Mouse (Mus musculus): ENCODE results near the gene Eral1. TPM values are rescaled to one million over a fixed set of nuclear protein-coding genes. Genes with fewer than 3 reads are reported as not detected.

Eral1 gene
- polyA plus RNA-seq (2017; shearing (Covaris generic)): 21.6 TPM

DNA sequence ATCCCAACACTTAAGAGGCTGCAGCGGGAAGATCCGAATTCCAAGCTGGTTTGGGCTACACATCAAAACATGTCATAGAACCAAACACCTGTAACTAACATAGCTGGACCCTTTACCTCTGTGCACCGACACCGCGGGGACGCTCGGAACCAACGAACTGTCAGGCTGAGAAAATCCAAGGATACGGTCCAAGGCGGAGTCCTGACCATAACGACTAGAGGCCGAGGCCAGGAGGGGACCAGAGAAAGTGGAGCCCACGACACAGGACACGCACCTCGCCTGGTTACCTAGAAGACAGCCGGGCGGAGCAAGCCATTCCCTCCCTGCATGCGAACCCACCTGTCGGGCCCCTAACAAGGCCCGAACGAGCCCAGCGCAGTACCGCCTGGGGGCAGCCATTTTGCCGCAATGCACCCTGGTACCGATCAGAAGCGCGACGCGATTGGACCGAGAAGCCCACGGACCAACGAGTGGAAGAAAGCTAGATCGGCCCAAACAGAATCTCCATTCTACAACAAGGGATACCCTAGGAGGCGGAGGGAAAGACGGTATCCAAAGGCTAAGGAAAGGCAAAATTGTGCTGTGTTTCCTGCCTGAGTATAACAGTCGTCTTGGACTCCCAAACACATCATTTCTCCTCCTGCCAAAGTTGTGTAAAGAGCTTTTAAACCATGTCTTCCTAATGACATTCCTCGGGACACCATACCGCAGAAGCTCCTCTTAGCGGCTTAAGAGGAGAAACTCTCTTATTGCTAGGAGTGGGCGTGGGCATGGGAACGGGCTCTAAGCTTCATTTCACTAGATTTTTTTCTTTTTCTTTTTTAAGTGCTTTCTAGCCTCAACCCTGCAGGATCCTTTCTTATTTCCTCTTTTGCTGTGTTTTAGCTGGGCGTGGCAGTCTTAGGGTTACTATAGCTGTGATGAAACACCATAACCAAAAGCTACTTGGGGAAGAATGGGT is at the start of gene Eral1:
Gene Eral1 (minus strand): TSS at position 423 of the 961 bp plus-strand sequence.

DNA sequence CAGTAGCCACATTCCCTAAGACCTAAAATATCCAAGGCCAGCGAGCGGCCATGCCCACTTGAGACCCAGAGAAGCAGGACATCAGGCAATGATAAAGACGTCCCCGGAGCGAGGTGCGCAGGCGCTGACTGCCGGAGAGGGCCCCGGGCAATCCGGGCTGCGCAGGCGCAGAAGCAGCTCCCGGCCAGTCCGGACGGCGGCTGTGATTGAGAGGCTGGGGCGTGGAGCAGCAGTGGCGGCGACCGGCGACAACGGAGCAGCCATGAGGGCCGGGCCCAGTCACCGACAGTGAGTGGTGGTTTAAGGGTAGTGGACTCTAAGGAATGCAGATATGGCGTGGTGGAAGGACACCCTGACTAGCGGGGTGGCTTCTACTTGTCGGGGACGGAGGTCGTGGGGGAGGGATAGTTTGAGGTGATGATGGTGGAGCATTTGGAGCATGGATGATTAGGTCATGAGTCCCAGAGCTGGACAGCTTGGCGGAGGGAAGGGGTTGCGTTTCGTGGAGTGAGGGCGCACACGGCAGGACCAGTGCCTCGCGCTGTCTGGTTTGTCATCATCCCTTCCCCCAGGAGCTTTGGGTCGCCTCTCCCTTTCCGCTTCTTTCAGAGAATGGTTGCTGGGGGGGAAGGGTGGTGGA is 14.4 kb upstream of the Eral1 start, which contains the start of gene Fam222b:
Gene Fam222b (plus strand): TSS at position 157 of the 640 bp plus-strand sequence.

DNA sequence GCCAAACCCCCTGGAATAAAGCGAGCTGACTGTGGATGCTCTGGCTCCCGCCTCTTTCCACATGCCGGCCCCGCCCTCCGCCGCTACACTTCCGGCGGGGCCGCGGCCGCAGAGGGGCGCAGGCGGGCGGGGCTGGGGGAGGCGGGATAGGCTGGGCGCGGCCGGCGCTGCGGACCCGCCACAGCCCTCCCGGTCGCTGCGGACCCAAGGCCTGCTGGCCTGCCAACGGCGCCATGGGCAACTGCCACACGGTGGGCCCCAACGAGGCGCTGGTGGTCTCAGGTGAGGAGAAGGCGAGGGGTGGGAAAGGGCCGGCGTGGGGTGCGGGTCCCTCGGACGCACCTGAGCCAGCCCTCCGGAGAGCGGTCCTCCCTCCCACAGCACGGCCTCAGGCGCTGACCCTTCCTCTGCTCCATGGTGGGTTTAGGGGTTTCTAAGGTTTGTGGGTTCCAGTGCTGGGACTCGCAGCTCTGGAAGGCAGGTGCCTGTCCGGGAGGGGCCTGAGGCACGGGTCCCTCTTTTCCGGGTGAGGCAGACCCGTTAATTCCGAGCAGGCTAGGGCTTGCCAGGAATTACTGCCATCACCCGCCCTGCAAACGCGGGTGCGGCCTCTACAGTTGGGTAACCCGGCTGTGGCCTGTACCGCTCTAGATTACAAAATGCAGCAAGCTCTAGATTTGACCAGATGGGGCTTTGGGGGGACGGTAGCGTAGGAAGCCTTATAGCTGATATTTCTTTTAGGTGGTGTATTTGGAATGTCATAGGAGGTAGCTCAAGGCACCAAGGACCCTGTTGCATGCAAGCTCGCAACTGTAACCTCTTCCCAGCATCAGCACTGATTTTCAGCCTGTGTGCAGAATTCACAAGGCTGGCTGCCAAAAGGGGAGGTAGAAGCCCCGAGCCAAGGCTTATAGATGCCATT is 42.1 kb downstream of the Eral1 start, which contains the start of gene Flot2:
Gene Flot2 (plus strand): TSS at position 101 of the 922 bp plus-strand sequence.

DNA sequence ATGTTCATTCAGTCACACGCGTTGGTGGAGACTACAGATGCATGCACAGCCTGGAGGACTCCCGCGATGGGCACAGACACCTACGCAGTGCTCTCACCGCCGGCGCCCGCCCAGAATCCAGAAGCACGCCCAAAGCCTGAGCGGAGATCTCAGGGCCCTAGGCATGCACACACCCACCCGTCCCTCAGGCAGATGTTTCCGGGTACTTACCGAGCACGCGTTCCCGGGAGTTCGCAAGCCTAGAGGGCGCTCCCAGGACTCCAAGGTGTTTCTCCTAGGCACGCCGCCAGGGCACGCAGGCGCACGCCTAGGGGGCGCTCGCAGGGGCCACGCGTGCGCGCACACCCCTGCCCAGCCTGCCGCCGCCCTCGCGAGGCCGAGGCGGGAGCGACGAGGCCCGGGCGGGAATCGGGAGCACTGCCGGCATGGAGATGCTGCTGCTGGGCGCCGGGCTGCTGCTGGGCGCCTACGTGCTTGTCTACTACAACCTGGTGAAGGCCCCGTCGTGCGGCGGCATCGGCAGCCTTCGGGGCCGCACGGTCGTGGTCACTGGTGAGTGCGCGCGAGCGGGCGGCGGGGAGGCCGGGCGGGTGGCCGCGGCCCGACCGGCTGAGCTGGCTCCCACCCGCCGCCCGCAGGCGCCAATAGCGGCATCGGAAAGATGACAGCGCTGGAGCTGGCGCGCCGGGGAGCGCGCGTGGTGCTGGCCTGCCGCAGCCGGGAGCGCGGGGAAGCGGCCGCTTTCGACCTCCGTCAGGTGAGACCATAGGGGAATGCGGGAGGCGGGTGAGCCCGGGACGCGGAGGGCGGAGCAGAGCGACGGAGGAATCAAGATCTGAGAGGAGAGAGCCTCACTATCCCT is 48.0 kb downstream of the Eral1 start, which contains the start of gene Dhrs13:
Gene Dhrs13 (plus strand): TSS at position 334 of the 862 bp plus-strand sequence.

Other genes with a start within 250 kb of the Eral1 start
- 1.2 TPM for gene Pipox, start 186.3 kb downstream of the Eral1 start, polyA plus RNA-seq (2017; shearing (Covaris generic))
- gene Sez6, start 149.6 kb downstream of the Eral1 start, polyA plus RNA-seq (2017; shearing (Covaris generic)): not detected
- 44.3 TPM for gene Phf12, start 97.6 kb downstream of the Eral1 start, polyA plus RNA-seq (2017; shearing (Covaris generic))
- 1.9 TPM for gene Dhrs13, start 48.1 kb downstream of the Eral1 start, polyA plus RNA-seq (2017; shearing (Covaris generic))
- gene Flot2, start 42.5 kb downstream of the Eral1 start, polyA plus RNA-seq (2017; shearing (Covaris generic)): 23.3 TPM
- 17.6 TPM for gene Fam222b, start 14.3 kb upstream of the Eral1 start, polyA plus RNA-seq (2017; shearing (Covaris generic))
- 108 TPM for gene Traf4, start 85.2 kb upstream of the Eral1 start, polyA plus RNA-seq (2017; shearing (Covaris generic))
- 15.5 TPM for gene Nek8, start 96.3 kb upstream of the Eral1 start, polyA plus RNA-seq (2017; shearing (Covaris generic))
- 7.0 TPM for gene Tlcd1, start 96.3 kb upstream of the Eral1 start, polyA plus RNA-seq (2017; shearing (Covaris generic))
- 1,692 TPM for gene Rpl23a, start 103.2 kb upstream of the Eral1 start, polyA plus RNA-seq (2017; shearing (Covaris generic))
- not detected for gene Rab34, start 108.0 kb upstream of the Eral1 start, polyA plus RNA-seq (2017; shearing (Covaris generic))
- gene Proca1, start 113.0 kb upstream of the Eral1 start, polyA plus RNA-seq (2017; shearing (Covaris generic)): not detected
- 104 TPM for gene Sdf2, start 165.4 kb upstream of the Eral1 start, polyA plus RNA-seq (2017; shearing (Covaris generic))
- 42.6 TPM for gene Supt6, start 165.6 kb upstream of the Eral1 start, polyA plus RNA-seq (2017; shearing (Covaris generic))
- 57.5 TPM for gene 2610507B11Rik, start 181.4 kb upstream of the Eral1 start, polyA plus RNA-seq (2017; shearing (Covaris generic))
- not detected for gene BC030499, start 210.5 kb upstream of the Eral1 start, polyA plus RNA-seq (2017; shearing (Covaris generic))
- 1.2 TPM for gene Spag5, start 221.1 kb upstream of the Eral1 start, polyA plus RNA-seq (2017; shearing (Covaris generic))
- gene Aldoc, start 242.6 kb upstream of the Eral1 start, polyA plus RNA-seq (2017; shearing (Covaris generic)): 3.8 TPM
- gene Pigs, start 248.0 kb upstream of the Eral1 start, polyA plus RNA-seq (2017; shearing (Covaris generic)): 65.6 TPM

All from effector memory CD4-positive, alpha-beta T cell, adult 5 months (primary cell).